Mouse (Mus musculus) kidney, embryonic 14.5 days (tissue): Measurements from ENCODE around the gene Smim11. TPM values are rescaled to one million over a fixed set of nuclear protein-coding genes. Genes with fewer than 3 reads are reported as not detected.
A peak's percentile ranks its signal among the peaks of the same experiment; 100 is the strongest.

Experiments
- ATAC-seq: fragments of 200-750 bp; cut with Nextera tagmentation; 2 replicates; pipeline ENCODE4 v1.8.0; 2017; ENCODE audit warnings: moderate number of reproducible peaks, mild to moderate bottlenecking, moderate TSS enrichment, moderate library complexity; ENCODE audit not compliant: low FRiP score, low TSS enrichment
- H3K27ac ChIP-seq: fragments of 300-500 bp; sonication (generic); 2 replicates; pipeline ENCODE4 v1.5.1; 2014; ENCODE audit warnings: low read depth, mild to moderate bottlenecking, low read length, moderate library complexity, mixed read lengths
- H3K27me3 ChIP-seq: fragments of 300-500 bp; sonication (generic); 2 replicates; pipeline ENCODE4 v1.6.1; 2014; ENCODE audit warnings: mild to moderate bottlenecking, low read length; ENCODE audit not compliant: control insufficient read depth, insufficient read depth
- H3K36me3 ChIP-seq: fragments of 300-500 bp; sonication (generic); 2 replicates; pipeline ENCODE4 v1.6.1; 2014; ENCODE audit warnings: low read length, mixed read lengths; ENCODE audit not compliant: control insufficient read depth, insufficient read depth
- H3K4me1 ChIP-seq: fragments of 300-500 bp; sonication (generic); 2 replicates; pipeline ENCODE4 v1.6.1; 2014; ENCODE audit warnings: low read length, mixed read lengths; ENCODE audit not compliant: control insufficient read depth, insufficient read depth
- H3K4me2 ChIP-seq: fragments of 300-500 bp; sonication (generic); replicated peaks from 2 replicates; pipeline ENCODE4 v1.6.1; 2014; ENCODE audit warnings: low read depth, mild to moderate bottlenecking, low read length
- H3K4me3 ChIP-seq: fragments of 300-500 bp; sonication (generic); 2 replicates; pipeline ENCODE4 v1.5.1; 2014; ENCODE audit warnings: mild to moderate bottlenecking, low read length
- H3K9ac ChIP-seq: fragments of 300-500 bp; sonication (generic); 2 replicates; pipeline ENCODE4 v1.6.1; 2014; ENCODE audit warnings: low read depth, mild to moderate bottlenecking, low read length, moderate library complexity
- H3K9me3 ChIP-seq: fragments of 300-500 bp; sonication (generic); 2 replicates; pipeline ENCODE4 v1.6.1; 2016; ENCODE audit warnings: low read length; ENCODE audit not compliant: control insufficient read depth
- WGBS: fragments of 180-500 bp; shearing (Covaris S2); extraction: QIAGEN DNeasy Blood & Tissue Kit; methylation state at CpG from one replicate; pipeline ENCODE4 v1.1.7; 2014; 5-methylcytosine and 5-hydroxymethylcytosine counted together
- polyA plus RNA-seq: library from polyadenylated mRNA; unstranded; fragments of >200 nt; fragmentation: Nextera tagmentation; extraction: Ambion mirVana; gene quantifications from 2 replicates; pipeline ENCODE4 v1.2.1, GENCODE M21; 2014

Gene Smim11
- polyA plus RNA-seq: 125 and 160 TPM in 2 replicates

DNA sequence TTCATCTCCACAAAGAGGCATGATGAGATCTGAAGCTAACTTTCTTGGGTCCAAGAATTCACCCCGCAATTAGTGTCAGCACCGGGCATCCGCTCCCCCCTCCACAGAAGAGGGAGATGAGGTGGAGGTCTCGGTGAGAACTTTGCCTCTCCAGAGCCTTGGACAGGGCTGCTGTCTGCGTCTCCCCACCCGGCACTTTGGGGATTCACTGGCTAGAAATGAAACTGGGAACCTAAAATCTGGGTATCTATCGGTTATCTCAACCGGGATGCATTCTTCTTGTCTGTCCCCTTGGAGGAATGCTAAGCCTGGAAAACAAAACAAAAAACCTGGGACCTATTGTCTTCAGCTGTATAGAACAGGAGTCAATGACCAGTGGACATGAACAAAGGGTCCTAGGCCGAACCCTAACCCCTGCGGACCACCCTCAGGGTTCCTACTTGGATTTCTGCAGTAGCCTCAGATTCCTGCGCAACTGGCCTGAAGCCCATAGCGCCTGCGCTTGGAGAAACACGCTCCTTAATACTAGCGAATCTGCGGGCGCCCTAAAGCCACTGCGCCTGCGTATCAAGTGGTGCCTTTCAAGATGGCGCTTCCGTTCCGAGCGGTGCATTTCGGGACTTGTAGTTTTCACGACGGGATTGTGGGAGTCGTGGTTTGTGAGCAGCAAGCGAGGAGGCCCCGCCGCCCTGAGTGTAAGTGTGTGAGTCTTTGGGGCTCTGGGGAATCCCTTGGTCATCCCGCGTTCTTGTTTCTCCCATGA is at the start of gene Smim11:
Gene Smim11, plus strand, starts transcription at position 638 of the 763 bp plus-strand sequence.
- Histone ChIP-seq H3K27ac (peak within 1 kb of the TSS; percentile 66; the same call in 1 of the 2 replicates), H3K27me3 (no peaks in the 10 kb centered on the region), H3K9ac (peak within 1 kb of the TSS; percentile 57), H3K4me3 (peak within 1 kb of the TSS; percentile 48), H3K9me3 (no peaks in the 10 kb centered on the region), H3K4me1 (peaks cover 16% of the 10 kb centered on the region), H3K4me2 (peak within 1 kb of the TSS; percentile 72), H3K36me3 (peaks cover 2% of the 10 kb centered on the region; the same call in 1 of the 2 replicates)
- WGBS: 12% methylated on average over 32 of the region's 32 CpGs
- ATAC-seq: peak; percentile 95

GRCm38 (mm10) chr16:92254316-92254715 is 46.8 kb upstream of the Smim11 start:
- Histone ChIP-seq H3K4me1 (no peaks in the 10 kb centered on the region), H3K4me2 (no peak overlapping the region), H3K27ac (no peak overlapping the region), H3K27me3 (no peaks in the 10 kb centered on the region), H3K4me3 (no peak overlapping the region), H3K36me3 (no peaks in the 10 kb centered on the region), H3K9ac (no peak overlapping the region), H3K9me3 (no peaks in the 10 kb centered on the region)
- ATAC-seq: no peak
- 86% methylated on average over 3 of the region's 3 CpGs for WGBS

- ATAC-seq: no peak
- no peak overlapping the region for H3K4me2 ChIP-seq
Observed at GRCm38 (mm10) chr16:92267861-92268260, 33.2 kb upstream of the Smim11 start.

DNA sequence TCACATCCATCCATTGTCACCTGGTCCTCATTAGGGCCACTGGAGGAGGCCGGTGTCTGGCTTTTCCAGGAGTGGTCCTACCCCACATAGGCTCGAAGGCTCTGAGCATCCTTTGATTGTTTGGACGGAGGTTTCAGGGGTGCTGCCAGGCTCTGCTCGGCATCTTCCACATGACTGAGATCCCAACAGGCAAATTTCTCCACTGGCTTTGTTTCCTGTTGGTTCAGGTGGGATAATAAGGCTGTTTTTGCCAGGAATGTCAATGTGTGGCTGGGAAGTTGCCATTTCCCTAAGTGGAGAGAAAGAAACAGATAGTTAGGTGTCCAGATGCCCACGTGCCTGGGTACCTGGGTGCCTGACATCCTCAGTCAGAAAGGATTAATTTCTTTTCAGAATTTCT is 26.6 kb upstream of the Smim11 start:
- no peak overlapping the region for H3K4me2 ChIP-seq
- H3K4me1 ChIP-seq: no peaks in the 10 kb centered on the region
- H3K27ac ChIP-seq: no peak overlapping the region
- no peaks in the 10 kb centered on the region for H3K9me3 ChIP-seq
- H3K36me3 ChIP-seq: no peaks in the 10 kb centered on the region
- H3K27me3 ChIP-seq: no peaks in the 10 kb centered on the region
- H3K4me3 ChIP-seq: no peak overlapping the region
- H3K9ac ChIP-seq: no peak overlapping the region
- WGBS: 88% methylated on average over 5 of the region's 5 CpGs
- ATAC-seq: no peak

More at GRCm38 (mm10) chr16:92267861-92268260, 33.2 kb upstream of the Smim11 start:
- no peak overlapping the region for H3K27ac ChIP-seq
- 76% methylated on average over 12 of the region's 12 CpGs for WGBS
- H3K27me3 ChIP-seq: no peaks in the 10 kb centered on the region
- no peaks in the 10 kb centered on the region for H3K9me3 ChIP-seq
- H3K36me3 ChIP-seq: no peaks in the 10 kb centered on the region
- H3K4me3 ChIP-seq: no peak overlapping the region
- H3K4me1 ChIP-seq: no peaks in the 10 kb centered on the region
- H3K9ac ChIP-seq: no peak overlapping the region

DNA sequence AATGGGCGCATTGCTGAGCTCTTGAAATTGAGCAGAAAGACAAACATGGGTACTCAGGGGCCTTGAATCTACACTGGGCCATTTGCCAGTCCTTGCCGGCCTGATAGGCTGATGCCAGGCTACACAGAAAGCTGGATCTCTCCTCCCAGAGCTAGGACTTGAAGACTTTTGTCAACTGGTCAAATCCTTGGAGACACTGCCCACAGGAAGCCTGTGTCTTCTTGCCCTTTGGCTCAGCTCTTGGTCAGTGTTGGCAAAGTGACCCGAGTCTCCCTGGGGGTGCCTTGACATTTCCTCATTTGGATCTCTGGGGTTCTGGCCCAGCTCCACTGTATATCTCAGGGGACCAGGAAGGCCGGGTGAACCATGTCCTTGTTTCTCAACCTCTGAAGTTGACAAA is 25.6 kb upstream of the Smim11 start:
- no peak overlapping the region for H3K4me2 ChIP-seq
- no peaks in the 10 kb centered on the region for H3K27me3 ChIP-seq
- 83% methylated on average over 4 of the region's 4 CpGs for WGBS
- no peaks in the 10 kb centered on the region for H3K36me3 ChIP-seq
- H3K27ac ChIP-seq: no peak overlapping the region
- no peaks in the 10 kb centered on the region for H3K9me3 ChIP-seq
- no peak overlapping the region for H3K9ac ChIP-seq
- H3K4me3 ChIP-seq: no peak overlapping the region
- ATAC-seq: no peak
- H3K4me1 ChIP-seq: no peaks in the 10 kb centered on the region

DNA sequence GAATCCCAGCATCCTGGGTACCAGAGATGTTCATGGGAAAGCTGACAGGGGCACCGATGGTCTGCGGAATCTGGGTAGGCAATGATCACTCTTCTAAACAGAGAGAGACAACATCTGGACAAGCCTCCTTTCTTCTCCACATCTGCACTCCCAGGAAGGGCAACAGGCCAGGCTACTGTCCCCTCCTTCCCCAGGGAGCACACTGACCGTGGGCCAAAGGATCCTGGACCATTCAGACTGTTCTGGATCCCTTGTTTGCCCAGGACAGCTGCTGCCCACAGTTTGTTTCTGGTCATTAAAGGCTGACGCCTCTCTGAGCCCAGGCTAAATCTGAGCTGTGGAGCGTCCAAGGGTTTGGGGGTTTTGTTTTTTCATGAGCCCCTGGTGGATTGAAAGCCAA is 18.4 kb upstream of the Smim11 start:
- no peak overlapping the region for H3K4me2 ChIP-seq
- ATAC-seq: no peak
- 69% methylated on average over 5 of the region's 5 CpGs for WGBS
- no peak overlapping the region for H3K27ac ChIP-seq
- no peak overlapping the region for H3K9ac ChIP-seq
- 0 out of 2 replicates have a peak, but pooled peaks cover 3% of the 10 kb centered on the region for H3K27me3 ChIP-seq
- H3K4me1 ChIP-seq: no peaks in the 10 kb centered on the region
- no peaks in the 10 kb centered on the region for H3K9me3 ChIP-seq
- no peak overlapping the region for H3K4me3 ChIP-seq
- no peaks in the 10 kb centered on the region for H3K36me3 ChIP-seq

- WGBS: 59% methylated on average over 10 of the region's 10 CpGs
- Histone ChIP-seq H3K27ac (no peak overlapping the region), H3K9ac (no peak overlapping the region), H3K27me3 (0 out of 2 replicates have a peak, but pooled peaks cover 3% of the 10 kb centered on the region), H3K4me3 (no peak overlapping the region), H3K4me1 (no peaks in the 10 kb centered on the region), H3K4me2 (no peak overlapping the region), H3K9me3 (no peaks in the 10 kb centered on the region), H3K36me3 (no peaks in the 10 kb centered on the region)
- ATAC-seq: no peak
Observed at GRCm38 (mm10) chr16:92285068-92285467, 16.0 kb upstream of the Smim11 start.

GRCm38 (mm10) chr16:92286609-92287008 is 14.5 kb upstream of the Smim11 start:
- H3K36me3 ChIP-seq: no peaks in the 10 kb centered on the region
- peak; percentile 64; the same call in 1 of the 2 replicates for ATAC-seq
- H3K9me3 ChIP-seq: no peaks in the 10 kb centered on the region
- H3K27me3 ChIP-seq: 0 out of 2 replicates have a peak, but pooled peaks cover 3% of the 10 kb centered on the region
- H3K4me1 ChIP-seq: no peaks in the 10 kb centered on the region
- 10% methylated on average over 7 of the region's 7 CpGs for WGBS
- no peak overlapping the region for H3K9ac ChIP-seq
- no peak overlapping the region for H3K4me3 ChIP-seq
- no peak overlapping the region for H3K4me2 ChIP-seq
- H3K27ac ChIP-seq: no peak overlapping the region

GRCm38 (mm10) chr16:92288778-92289177 is 12.3 kb upstream of the Smim11 start:
- WGBS: 77% methylated on average over 9 of the region's 9 CpGs
- H3K36me3 ChIP-seq: no peaks in the 10 kb centered on the region

More at GRCm38 (mm10) chr16:92288778-92289177, 12.3 kb upstream of the Smim11 start:
- ATAC-seq: no peak
- Histone ChIP-seq H3K9ac (no peak overlapping the region), H3K27ac (no peak overlapping the region), H3K4me3 (no peak overlapping the region), H3K4me2 (no peak overlapping the region), H3K9me3 (no peaks in the 10 kb centered on the region), H3K4me1 (no peaks in the 10 kb centered on the region), H3K27me3 (0 out of 2 replicates have a peak, but pooled peaks cover 3% of the 10 kb centered on the region)
